Mouse (Mus musculus) C2C12 (cell line): ENCODE results near the gene Clk3.
A peak's percentile ranks its signal among the peaks of the same experiment; 100 is the strongest.

Experiments used
- CTCF ChIP-seq: IDR thresholded peaks from one replicate; pipeline ENCODE4 v1.5.1; 2011; ENCODE audit not compliant: control insufficient read depth, insufficient read depth, insufficient read length
- MAX ChIP-seq: IDR thresholded peaks from one replicate; pipeline ENCODE4 v1.6.1; 2011; ENCODE audit warnings: mild to moderate bottlenecking, control low read depth
- USF1 ChIP-seq: IDR thresholded peaks from one replicate; pipeline ENCODE4 v1.6.1; 2011; ENCODE audit warnings: low read depth, mild to moderate bottlenecking, control low read depth, moderate library complexity

- TF ChIP-seq CTCF (peak; percentile 8), MAX (no peak), USF1 (no peak)
Observed at GRCm38 (mm10) chr9:57762563-57762991, 3.1 kb downstream of the Clk3 start.
